Mouse (Mus musculus): ENCODE data around the gene Golt1b.
"Not testable (repeated sequence)": the region's sequence is repeated elsewhere in the genome, so short reads cannot be mapped to it uniquely, and the experiment has no call there.

Golt1b gene

DNA sequence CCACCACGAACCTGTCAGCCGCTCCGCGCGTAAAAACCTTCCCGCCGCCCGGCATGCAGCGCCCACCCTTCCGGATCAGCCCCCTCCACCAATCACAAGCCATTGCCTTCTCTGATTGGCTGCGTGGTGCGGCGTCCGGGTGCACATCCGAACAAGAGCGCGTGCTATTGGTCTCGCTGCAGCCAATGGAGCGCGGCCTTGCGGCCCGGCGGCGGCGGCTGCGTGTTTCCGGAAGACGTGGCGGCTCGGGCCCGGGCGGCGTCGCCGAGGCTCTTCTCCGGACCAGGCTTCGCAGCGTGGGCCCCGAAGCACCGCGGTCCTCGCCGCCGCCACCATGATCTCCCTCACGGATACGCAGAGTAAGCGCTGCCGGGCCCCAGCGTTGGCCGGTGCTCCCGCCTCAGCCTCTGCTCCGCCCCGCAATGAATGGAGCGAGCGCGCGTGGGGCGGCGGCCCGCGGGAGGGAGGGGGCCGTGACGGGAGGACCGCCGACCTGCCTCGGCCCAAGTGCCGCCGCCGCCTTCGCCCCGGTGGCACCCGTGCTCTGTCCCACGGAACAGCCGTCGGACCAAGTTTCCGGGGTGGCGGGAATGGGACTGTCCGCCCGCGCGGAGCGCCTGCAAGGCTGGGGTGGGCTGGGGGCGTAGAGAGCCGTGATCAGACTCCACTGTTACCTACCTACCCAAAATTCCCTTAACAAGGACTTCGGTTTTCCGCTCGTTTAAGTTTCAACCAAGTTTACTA is at the start of gene Golt1b, which contains the start of gene Recql:
Golt1b (plus strand) TSS at position 211 of the 744 bp plus-strand sequence.
Recql (minus strand) TSS at position 77 of the 744 bp plus-strand sequence.
- peak; percentile 96 for DNase-seq

DNA sequence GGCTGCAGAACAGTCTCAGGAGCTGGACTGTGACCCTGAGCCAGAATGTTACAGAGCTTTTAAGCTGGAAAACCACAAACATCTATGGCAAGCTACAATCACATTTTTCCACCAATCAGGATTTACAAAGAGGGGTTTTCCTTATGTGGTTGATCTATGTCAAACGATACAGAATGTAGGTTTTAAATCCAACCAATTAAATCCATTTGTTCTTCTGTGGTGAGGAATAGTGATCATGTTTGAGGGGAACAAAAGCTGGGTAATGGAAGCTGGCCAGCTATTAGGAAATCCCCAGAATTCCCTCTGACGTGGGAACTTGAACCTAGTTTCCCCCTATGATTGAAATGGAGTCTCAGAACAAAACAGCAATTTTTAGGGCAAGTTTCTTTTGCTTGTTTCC is 48.1 kb upstream of the Golt1b start:
- DNase-seq = no peak

DNA sequence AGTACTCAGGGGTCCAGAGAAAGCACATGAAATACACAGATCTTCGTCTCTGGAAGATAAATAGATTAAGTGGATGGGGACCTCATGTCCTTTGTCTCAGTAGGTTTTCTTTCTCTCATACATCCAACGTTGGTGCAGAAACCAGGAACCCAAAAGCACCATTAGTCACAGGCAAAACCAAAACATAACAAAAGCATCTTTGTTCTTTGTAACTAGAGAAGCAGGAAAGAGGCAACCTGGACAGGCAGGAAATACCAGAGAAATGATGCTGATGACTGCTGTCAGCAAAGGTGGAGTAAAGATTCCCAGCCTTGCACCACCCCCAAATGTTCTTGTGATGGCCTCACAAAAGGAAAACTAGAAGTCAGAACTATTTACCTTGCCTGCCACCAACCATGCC is 47.4 kb upstream of the Golt1b start:
- no peak for DNase-seq

DNA sequence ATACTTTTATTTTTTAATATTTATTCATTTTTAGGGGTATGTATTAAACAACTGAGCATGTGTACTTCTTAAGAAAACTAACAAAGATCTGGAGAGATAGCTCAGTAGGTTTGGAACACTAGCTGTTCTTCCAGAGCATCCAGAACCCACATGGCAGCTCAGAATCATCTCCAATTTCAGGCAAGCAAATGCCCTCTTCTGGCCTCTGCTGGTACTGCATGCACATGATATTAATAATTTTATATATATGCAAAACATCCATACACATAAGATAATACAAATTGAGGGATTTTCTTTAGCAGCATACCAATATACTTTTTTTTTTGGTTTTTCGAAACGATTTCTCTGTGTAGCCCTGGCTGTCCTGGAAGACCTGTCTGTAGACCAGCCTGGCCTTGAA is 43.5 kb upstream of the Golt1b start:
- peak; percentile 47 for DNase-seq

DNA sequence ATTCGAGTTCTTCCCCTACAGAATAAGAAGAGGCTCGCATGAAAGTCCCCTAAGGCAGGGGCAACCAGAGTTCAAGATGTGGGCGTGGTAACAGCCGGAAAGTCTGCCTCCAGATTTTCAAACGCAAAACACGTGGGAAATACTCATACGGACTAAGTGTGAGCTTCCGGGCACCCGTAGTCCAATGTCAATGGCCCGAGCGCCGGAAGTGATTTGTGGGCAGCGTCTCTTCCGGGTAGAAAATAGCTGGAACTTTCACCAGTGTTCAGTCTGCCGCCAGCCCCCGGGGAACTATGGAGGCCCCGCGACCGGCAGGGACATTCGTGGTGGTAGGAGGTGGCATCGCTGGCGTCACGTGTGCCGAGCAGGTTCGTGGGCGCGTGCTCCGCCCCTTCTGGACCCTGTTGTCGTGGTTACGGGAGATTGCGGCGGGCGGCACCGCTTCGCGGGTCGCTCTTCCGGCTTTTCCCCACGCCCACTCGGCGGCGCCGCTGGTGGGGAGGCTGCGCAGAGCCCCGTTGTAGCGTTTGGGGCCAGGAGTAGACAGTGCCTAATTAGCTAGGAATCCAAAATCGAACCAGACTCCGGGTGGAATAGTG is 41.5 kb upstream of the Golt1b start, which contains the start of gene Pyroxd1:
Pyroxd1 (plus strand) TSS at position 215 of the 599 bp plus-strand sequence.
- peak; percentile 97 for DNase-seq

DNA sequence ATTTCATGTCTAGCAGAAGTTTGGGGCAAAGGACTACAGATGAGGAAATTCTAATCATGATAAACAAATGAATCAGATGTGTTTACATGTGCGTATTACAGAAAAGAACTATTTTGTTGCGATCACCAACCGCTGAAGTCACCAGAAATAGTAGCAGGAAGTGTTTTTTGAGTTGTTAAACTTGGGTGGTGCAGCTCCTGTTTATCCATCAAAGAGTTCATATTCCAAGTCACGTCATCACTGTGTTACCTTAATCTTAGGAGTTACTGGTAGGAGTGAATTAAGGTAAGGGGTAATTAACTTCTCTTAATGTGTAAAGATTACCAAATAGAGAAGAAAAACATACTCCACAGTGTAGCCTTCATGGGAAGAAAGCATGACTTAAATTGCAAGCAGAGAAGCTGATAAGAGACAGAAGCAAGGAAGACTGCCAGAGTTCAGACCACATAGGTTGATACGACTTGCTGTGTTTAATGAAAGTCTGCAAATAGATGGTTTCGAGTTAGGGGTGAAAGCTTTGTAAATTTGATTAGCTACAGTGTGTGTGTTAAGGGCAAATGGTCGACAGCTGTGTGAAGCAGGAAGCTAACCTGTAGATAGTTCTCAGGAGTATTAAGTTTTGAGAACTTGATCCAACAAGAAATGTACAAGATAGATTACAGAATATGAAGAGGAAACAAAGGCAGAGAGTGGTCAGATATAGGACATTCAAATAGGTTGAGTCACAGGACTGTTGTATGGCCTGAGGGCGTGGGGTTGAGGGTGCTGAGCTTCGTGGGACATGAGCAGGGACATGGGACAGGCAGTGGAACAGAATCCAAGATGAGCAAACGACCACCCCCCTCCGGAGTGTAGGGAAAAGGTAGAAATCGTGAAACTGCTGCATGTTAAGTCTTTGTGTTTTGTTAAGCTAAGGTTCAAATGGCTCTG is 40.6 kb upstream of the Golt1b start:
- no peak for DNase-seq

DNA sequence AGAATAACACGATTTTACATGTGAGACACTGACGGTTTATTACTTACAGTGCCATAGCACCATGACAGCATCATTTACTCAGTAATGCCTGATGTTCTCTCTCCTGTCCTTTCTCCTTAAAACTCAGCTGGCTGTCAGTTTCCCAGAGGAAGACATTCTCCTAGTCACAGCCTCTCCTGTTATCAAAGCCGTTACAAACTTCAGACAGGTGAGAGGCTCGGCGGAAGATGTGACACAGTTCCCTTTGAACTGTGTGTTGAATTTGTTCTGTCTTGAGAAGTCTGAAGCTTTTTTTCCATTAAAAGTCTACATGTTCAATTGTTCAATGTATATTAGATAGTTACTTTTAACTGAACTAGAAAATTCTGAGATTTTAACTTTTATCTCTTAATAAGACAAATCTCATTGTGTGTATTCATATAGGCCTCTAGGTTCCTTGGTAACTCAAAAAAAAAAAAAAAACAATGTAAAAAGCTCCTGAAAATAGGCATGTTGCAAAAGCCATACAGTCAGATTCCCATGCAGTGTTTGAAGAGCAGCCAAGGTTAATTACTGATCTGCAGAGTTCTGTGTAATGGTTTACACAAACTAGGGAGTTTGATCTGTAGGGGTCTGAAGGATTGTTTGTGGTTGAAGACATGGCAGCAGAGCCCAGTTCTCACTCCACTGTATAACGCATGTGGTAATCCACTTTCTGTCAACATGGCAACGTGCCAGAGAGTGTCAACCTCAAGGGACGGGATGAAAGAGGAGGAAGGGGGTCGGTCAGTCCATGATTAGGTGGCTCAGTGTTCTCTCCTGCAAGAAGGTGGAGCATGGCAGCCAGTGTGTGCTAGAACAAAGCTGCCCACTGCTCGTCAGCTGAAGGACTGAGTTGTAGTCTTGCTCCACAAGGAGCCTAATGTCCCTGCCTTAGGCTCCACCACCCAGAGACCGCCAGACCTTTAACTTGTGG is 39.3 kb upstream of the Golt1b start:
- no peak for DNase-seq

DNA sequence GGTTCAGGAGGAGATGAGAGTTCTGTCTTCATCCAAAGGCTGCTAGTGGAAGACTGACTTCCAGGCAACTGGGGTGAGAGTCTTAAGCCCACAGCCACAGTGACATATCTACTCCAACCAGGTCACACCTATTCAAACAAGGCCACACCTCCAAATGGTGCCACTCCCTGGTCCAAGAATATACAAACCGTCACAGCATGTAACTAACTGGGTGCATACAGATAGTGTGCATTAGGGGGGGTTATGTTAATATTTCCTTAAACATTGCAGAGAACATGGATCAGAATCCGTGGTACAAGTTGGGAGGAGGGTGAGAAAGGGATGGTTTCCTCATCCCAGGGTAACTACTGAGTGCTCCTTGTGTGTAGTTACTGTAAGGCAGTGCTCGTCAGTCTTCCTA is 34.9 kb upstream of the Golt1b start:
- not testable (repeated sequence) for DNase-seq

DNA sequence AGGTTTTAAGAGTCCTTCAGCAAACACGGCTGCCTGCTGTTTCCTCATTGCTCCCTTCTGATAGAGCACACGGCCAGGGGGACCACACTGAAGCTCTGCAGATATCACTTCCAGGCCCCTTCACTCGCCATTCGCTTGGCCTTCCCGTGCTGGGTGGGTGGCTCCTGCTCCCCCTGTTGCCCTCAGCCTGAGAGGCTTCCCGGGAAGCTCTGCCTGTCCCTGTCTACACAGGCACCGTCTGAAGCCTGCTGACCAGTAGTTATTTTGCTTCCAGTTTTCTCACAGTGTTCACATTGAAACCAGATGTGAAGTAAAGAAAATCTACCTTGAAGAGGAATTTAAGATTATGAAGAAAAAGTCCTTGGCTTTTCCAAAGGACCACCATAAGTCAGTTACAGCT is 29.9 kb upstream of the Golt1b start:
- DNase-seq = no peak

DNA sequence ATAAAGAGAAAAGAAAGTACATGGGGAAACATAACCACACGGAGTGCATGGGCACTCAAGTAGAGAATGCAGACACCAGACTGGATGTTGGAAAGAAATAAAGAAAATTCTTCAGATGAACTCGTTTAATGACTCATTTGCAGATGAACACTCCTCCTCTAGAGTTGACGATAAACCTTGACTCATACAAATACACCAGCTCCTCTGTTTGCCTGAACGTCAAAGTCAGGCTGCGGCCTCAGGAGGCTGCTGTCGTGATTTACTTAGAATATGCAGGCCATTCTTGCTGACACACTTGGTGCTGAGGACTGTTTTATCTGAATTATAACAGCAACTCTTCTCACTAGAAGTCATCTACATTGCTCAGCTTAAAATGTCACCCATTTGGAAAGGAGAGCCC is 25.0 kb upstream of the Golt1b start:
- DNase-seq = no peak

DNA sequence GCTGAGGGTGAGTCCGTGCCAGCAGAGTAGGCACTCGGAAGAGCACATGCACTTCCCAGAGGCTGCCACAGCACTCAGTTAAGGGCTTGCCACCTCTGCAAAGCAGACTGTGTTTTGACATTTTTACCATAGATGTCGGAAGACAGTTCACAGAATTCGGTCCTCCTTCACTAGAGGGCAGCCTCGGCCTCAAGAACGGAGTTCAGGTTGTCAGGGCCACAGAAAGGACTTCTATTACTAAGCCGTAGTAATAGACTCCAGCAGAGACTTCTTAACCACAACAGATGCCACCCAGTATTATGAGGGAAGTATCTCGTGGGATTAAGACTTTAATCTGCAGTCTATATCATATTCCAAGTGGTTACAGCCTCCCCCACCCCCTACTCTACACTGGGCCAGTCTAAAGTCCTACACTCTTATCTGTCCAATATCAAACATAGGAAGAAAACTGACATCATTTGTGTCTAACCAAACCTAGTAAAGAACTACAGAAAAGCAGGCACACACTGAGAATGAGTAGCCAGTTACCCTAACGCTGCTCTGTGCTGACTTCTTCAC is 23.9 kb upstream of the Golt1b start:
- peak; percentile 35 for DNase-seq

DNA sequence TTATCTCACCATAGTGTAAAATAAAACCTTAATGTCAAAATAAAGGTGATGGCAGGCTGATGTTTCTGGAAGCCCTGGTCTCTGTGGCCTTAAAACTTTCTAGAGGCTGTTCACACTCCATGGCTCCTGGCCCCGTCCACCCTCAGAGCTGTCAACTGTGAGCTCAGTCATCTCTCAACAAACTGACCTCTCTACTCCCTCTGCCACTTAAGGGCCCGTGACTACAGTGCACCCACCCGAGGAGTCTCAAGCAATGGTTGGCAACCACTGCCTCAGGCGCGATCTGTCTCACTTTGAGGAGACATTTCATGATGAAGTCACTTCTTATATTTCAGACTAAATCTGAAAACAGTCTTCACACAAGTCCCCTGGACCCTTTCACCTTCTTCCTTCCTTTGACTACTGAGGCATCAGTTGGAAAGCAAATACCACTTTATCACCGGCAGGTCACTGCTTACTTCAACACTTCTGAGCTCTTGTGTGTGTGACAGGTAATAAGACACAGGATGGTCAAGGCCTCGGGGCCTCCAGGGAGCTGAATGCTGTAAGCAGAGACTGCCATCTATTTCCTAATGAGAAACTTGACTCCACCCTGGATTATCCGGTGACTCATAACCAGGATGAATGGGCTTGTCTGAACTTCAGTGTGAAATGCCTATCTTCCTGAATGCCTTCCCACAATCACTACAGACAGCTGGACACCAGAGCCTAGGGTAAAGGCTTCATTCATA is 21.1 kb upstream of the Golt1b start:
- no peak for DNase-seq

DNA sequence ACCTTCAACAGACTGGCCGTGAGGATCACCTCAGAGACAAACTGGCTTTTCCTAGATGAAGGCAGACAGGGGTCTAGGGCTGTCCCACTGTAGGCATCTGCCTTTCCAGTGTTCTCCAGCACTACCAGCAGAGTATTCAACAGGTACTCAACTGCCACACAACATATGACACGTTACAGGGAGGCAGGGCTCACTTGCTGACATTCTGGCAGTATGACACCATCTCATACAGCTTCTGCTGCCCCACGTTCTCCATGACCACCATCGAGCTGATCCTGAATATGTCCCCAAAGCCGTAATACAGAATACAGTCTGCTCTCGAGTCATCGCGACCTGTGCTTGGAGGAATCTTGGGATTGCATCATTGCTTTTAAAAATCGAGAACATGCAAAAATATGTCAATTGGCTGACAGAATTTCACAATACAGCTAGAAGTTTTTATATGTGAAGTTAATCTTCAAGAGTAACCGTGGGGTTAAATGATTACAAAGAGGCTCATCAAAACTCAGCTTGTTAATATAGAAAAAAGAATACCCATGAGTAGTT is 20.5 kb upstream of the Golt1b start:
- no peak for DNase-seq

DNA sequence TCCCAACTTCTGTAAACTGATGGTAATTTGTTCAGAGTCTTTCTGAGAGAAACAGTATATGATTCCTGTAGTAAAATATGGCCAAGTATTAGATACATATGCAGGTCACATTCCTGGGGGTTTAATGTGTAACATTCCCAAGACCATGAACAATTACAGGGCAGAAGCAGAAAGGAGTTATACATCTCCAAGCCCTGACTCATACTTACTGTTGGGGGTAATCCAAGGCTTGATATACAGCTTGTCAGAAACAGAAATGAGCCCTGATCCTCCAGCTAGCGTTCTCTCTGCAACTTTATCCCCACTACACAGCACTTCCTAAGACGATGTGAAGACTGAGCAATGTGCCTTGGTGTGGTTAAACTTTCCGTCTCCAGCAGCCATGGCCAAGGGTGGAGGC is 19.5 kb upstream of the Golt1b start:
- DNase-seq = no peak

DNA sequence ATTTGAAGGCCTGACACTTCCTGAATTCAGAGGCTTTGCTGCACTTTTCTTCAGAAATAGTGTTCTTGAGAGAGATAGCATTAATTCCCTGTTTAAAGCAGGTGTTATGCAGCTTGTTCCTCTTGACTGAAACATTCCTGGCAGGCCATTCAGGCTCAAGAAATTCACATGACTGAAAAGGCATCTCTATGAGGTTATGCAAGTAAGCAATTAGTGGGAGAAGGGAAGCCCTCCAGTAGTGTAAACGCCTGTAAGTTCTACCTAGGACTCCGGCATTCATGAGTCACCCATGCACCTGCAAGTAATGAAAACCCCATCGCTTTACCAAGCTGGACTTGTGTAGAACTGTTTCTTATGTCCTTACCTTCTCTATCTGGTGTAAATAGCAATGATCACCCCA is 17.5 kb upstream of the Golt1b start:
- no peak for DNase-seq

DNA sequence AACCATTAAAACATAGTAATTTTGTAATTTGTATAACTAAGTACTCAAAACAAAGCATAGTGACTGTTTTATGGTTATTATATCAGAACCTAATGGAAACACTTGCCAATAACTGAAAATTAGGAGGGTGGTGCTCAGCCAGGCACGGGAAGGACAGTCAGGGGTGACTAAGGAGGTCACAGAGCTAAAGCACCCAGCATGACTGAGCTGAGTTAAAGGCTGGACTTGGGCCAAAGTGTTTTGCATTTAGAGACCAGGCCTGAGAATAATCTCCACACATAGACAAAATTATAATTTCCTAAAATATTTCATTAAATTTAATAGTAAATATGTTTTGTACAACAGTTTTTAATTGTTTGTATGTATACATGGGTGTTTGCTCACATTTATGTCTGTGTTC is 9.9 kb upstream of the Golt1b start:
- no peak for DNase-seq

DNA sequence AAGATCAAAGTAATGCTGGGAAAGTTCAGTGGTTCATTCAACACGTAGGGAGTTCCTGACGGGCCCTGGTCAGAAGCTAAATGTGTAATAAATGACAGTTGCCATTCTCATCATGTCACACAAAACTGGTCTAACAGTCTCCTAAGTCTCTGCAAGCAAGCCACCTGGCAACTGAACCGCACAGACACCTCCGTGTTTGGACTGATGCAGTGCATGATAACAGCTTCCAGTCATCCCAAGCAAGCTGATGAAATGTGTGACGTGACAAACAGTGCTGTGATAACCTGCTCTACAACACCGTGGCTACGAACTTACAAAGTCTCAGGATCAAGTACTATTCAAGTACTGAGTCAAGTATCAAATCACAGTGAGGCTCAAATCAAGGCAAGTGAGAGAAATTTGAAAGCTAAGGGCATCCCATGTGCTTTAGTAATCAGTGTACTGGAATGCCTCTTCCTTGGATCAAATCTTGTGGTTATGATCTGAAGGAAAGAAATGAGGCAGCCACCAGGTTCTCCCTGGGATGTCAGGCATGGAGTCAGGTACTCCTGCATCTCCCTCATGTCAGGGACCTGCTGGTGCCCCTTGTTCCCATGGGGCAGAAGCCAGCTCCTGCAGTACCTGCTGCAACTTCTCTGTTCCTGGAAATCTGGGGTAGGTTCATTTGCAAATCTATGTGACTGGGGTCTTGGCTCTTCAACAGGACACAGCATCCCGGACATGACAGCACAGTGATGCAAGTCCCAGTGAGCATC is 8.3 kb upstream of the Golt1b start:
- no peak for DNase-seq

DNA sequence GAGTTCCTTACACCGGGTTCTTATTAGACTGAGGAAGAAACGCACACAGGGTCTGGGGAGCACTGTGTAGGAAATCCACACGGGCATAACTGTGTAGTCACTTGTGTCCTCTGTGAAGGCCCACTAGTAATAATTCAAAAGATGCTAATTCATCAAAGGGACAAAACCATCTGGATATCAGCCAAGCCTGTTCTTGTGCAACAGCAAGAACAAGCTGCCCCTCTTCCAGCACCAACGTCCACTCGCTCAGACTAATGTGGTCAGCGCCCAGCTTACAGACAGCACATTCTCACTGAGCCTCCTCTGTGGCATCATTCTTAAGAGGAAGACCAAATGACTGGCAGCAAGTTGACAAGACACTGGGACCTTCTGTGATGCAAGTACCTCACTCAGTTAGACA is 7.1 kb upstream of the Golt1b start:
- no peak for DNase-seq

DNA sequence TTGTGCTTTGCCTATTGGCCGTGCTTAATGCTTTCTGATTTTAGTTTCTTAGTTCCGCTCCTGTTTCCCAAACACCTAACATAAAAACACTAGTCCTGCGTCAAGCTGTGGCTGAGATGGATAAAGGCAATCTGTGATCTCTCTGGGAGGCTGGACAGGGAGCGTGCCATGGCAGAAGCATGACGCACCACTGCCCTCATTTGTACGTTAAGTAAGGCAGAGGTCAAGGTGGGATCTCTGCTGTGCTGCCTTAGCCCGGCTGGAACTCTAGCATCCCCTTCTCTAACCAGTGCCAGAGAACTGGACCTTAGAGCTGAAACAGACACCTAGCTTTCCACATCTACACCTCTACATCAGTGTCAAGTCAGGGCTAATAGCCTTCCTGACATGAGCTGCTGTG is 5.4 kb upstream of the Golt1b start:
- no peak for DNase-seq

DNA sequence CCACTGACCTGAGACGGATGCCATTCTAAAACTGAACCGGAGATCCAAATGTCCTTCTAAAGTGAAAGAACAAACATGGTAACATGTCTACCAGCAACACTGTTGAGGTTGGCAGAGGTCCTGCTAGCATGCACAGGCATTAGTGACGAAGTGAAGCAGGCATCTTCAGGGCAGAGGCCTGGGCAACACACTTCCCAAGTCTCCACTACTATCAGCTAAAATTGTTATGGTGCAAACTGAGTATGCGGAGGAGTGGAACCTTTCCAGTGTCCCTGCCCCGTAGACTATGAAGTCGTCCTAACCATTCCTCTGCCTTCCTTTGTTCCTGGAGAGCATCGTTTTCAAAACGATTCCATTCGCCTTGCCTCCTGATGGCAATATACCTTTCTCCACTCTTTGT is 2.5 kb upstream of the Golt1b start:
- no peak for DNase-seq
